Comparison of ENCODE assay signal across 19 mouse cellular contexts in genomic region chr3:152756896-152757295, GRCm38 (mm10). TPM values are rescaled to one million over a fixed set of nuclear protein-coding genes. Genes with fewer than 3 reads are reported as not detected.
DNase-seq lines count a peak whose midpoint lies in the region; ATAC-seq and TF ChIP-seq lines count a peak whose summit lies in the region.
"Had no signal": no experiment of that assay in that cellular context is flagged by ENCODE, and none has a peak within 500 bp of the region (broad histone marks: within the 10 kb centered on the region; RNA-seq: fewer than 3 reads in every experiment).

No protein-coding gene starts in this region.

- H3K4me2 ChIP-seq in forebrain, embryonic 11.5 days (ENCODE audit: low read depth, low read length, severe bottlenecking) = no peak overlapping the region
- no peak overlapping the region for H3K4me2 ChIP-seq in limb, embryonic 14.5 days (replicated peaks; ENCODE audit: low read depth, low read length, severe bottlenecking)
- no peak overlapping the region for H3K4me2 ChIP-seq in neural tube, embryonic 15.5 days

- H3K4me1 ChIP-seq in forebrain, embryonic 10.5 days = peaks cover 28% of the 10 kb centered on the region
- H3K4me1 ChIP-seq in forebrain, embryonic 11.5 days (replicated peaks; ENCODE audit: control insufficient read depth, insufficient read depth, low read length) = peaks cover 2% of the 10 kb centered on the region; the same call in 1 of the 2 replicates
- H3K4me1 ChIP-seq in limb, embryonic 14.5 days (ENCODE audit: control insufficient read depth, insufficient read depth, low read length) = peaks cover 11% of the 10 kb centered on the region
- peaks cover 20% of the 10 kb centered on the region for H3K4me1 ChIP-seq in limb, embryonic 10.5 days
- H3K4me1 ChIP-seq in testis, adult 2 months (ENCODE audit: control insufficient read depth, insufficient read depth, low read length) = no peaks in the 10 kb centered on the region
- H3K4me1 ChIP-seq in neural tube, embryonic 15.5 days = peaks cover 27% of the 10 kb centered on the region

- no peak for TF ChIP-seq POLR2A in limb, embryonic 14.5 days (IDR thresholded peaks at IDR 0.05; ENCODE audit: borderline replicate concordance, extremely low read depth, insufficient read depth, insufficient read length)
- TF ChIP-seq POLR2A in testis, adult 2 months (IDR thresholded peaks at IDR 0.05; ENCODE audit: control insufficient read depth, low read depth, low read length) = no peak

- H3K9me3 ChIP-seq in forebrain, embryonic 10.5 days = peaks cover 8% of the 10 kb centered on the region; the same call in 1 of the 2 replicates
- H3K9me3 ChIP-seq in forebrain, embryonic 11.5 days (ENCODE audit: control insufficient read depth, low read length) = no peaks in the 10 kb centered on the region; the same call in 1 of the 2 replicates
- H3K9me3 ChIP-seq in limb, embryonic 14.5 days (ENCODE audit: control insufficient read depth, low read length) = no peaks in the 10 kb centered on the region
- H3K9me3 ChIP-seq in limb, embryonic 10.5 days (replicated peaks) = no peaks in the 10 kb centered on the region
- H3K9me3 ChIP-seq in neural tube, embryonic 15.5 days (replicated peaks) = no peaks in the 10 kb centered on the region

- no peak for ATAC-seq in forebrain, embryonic 11.5 days (replicated peaks; ENCODE audit: low FRiP score)
- no peak for ATAC-seq in limb, embryonic 14.5 days (ENCODE audit: low FRiP score, low read depth)
- no peak; the same call in 1 of the 2 replicates for ATAC-seq in neural tube, embryonic 15.5 days (ENCODE audit: low FRiP score)
- no peak for ATAC-seq in CD4-positive, CD25-positive, alpha-beta regulatory T cell, adult 4 months
- ATAC-seq: intestine, postnatal 0 days had no signal

- H3K27ac ChIP-seq in forebrain, embryonic 10.5 days = peak overlapping the region; percentile 75; the same call in 1 of the 2 replicates
- H3K27ac ChIP-seq in forebrain, embryonic 11.5 days (ENCODE audit: low read depth, low read length) = no peak overlapping the region
- no peak overlapping the region for H3K27ac ChIP-seq in limb, embryonic 14.5 days (replicated peaks; ENCODE audit: low read depth, low read length)
- H3K27ac ChIP-seq in limb, embryonic 10.5 days = no peak overlapping the region
- H3K27ac ChIP-seq in testis, adult 2 months (ENCODE audit: control insufficient read depth, insufficient read depth, low read depth, low read length) = peak overlapping the region; percentile 65
- H3K27ac ChIP-seq in neural tube, embryonic 15.5 days (replicated peaks) = 0 out of 2 replicates have a peak overlapping the region, but pooled peaks have one; percentile 10
- H3K27ac ChIP-seq: layer of hippocampus, adult 2 months had no signal

- TF ChIP-seq CTCF in testis, adult 2 months (IDR thresholded peaks at IDR 0.05; ENCODE audit: control insufficient read depth, insufficient read depth, insufficient replicate concordance, low read depth, low read length) = no peak

- DNase-seq in forebrain, embryonic 10.5 days (ENCODE audit: extremely low spot score, low spot score) = no peak
- DNase-seq in forebrain, embryonic 11.5 days (ENCODE audit: low spot score) = no peak
- DNase-seq in limb, embryonic 14.5 days (ENCODE audit: low spot score) = peak; percentile 30
- no peak for DNase-seq in limb, embryonic 10.5 days (ENCODE audit: low spot score)
- no peak for DNase-seq in testis, postnatal 10 days (ENCODE audit: low spot score)
- DNase-seq: adrenal gland, adult 2 months; cerebellum, adult 11 months; cerebellum, postnatal 14 days; gastrocnemius, postnatal 10 days; kidney, postnatal 10 days; left cerebral cortex, postnatal 4 days; retina, postnatal 1 day; right cerebral cortex, postnatal 4 days had no signal

- peaks cover 9% of the 10 kb centered on the region for H3K36me3 ChIP-seq in forebrain, embryonic 10.5 days (replicated peaks)
- no peaks in the 10 kb centered on the region for H3K36me3 ChIP-seq in forebrain, embryonic 11.5 days (ENCODE audit: control insufficient read depth, insufficient read depth, low read length)
- H3K36me3 ChIP-seq in limb, embryonic 14.5 days (ENCODE audit: control insufficient read depth, insufficient read depth, low read length) = peaks cover 7% of the 10 kb centered on the region; the same call in 1 of the 2 replicates
- peaks cover 9% of the 10 kb centered on the region for H3K36me3 ChIP-seq in limb, embryonic 10.5 days
- no peaks in the 10 kb centered on the region; the same call in 1 of the 2 replicates for H3K36me3 ChIP-seq in testis, adult 2 months (ENCODE audit: control insufficient read depth, insufficient read depth, low read length)
- H3K36me3 ChIP-seq in neural tube, embryonic 15.5 days = 0 out of 2 replicates have a peak, but pooled peaks cover 4% of the 10 kb centered on the region

- 60% methylated on average over 2 of the region's 2 CpGs for WGBS in forebrain, embryonic 10.5 days
- 52% methylated on average over 2 of the region's 2 CpGs for WGBS in forebrain, embryonic 11.5 days
- 50% methylated on average over 2 of the region's 2 CpGs for WGBS in limb, embryonic 14.5 days
- WGBS in limb, embryonic 10.5 days = 76% methylated on average over 2 of the region's 2 CpGs
- WGBS in neural tube, embryonic 15.5 days = 37% methylated on average over 2 of the region's 2 CpGs

- no peak overlapping the region for H3K4me3 ChIP-seq in forebrain, embryonic 10.5 days
- H3K4me3 ChIP-seq in forebrain, embryonic 11.5 days (ENCODE audit: low read depth, low read length) = no peak overlapping the region
- H3K4me3 ChIP-seq in limb, embryonic 14.5 days (replicated peaks; ENCODE audit: low read length) = no peak overlapping the region
- H3K4me3 ChIP-seq in limb, embryonic 10.5 days = no peak overlapping the region
- H3K4me3 ChIP-seq in testis, adult 2 months (ENCODE audit: control insufficient read depth, low read depth, low read length) = no peak overlapping the region
- H3K4me3 ChIP-seq in neural tube, embryonic 15.5 days (replicated peaks) = no peak overlapping the region
- H3K4me3 ChIP-seq: layer of hippocampus, adult 2 months had no signal

- no peaks in the 10 kb centered on the region for H3K27me3 ChIP-seq in forebrain, embryonic 10.5 days (ENCODE audit: poor library complexity, severe bottlenecking)
- H3K27me3 ChIP-seq in forebrain, embryonic 11.5 days (ENCODE audit: control insufficient read depth, insufficient read depth, low read length) = no peaks in the 10 kb centered on the region
- H3K27me3 ChIP-seq in limb, embryonic 14.5 days (ENCODE audit: control insufficient read depth, insufficient read depth, low read length) = no peaks in the 10 kb centered on the region
- no peaks in the 10 kb centered on the region for H3K27me3 ChIP-seq in limb, embryonic 10.5 days (ENCODE audit: low read depth, poor library complexity, severe bottlenecking)
- no peaks in the 10 kb centered on the region for H3K27me3 ChIP-seq in testis, adult 2 months (ENCODE audit: control insufficient read depth, insufficient read depth, low read length)
- no peaks in the 10 kb centered on the region for H3K27me3 ChIP-seq in neural tube, embryonic 15.5 days (replicated peaks)
- H3K27me3 ChIP-seq: CH12.LX had no signal

- no peak overlapping the region for H3K9ac ChIP-seq in forebrain, embryonic 11.5 days (ENCODE audit: low read length)
- no peak overlapping the region for H3K9ac ChIP-seq in limb, embryonic 14.5 days (ENCODE audit: low read depth, low read length, severe bottlenecking)
- no peak overlapping the region for H3K9ac ChIP-seq in neural tube, embryonic 15.5 days (replicated peaks)

RNA-seq across cellular contexts. Expression of gene Pigk, which starts 43.0 kb away (rescaled TPM):
- polyA plus RNA-seq in forebrain, embryonic 10.5 days (2016; fragmentation: Nextera tagmentation; extraction: Ambion mirVana) = 31.9 and 38.4 TPM in 2 replicates
- 31.0 and 36.3 TPM in 2 replicates for polyA plus RNA-seq in forebrain, embryonic 11.5 days (2014; fragmentation: Nextera tagmentation; extraction: Ambion mirVana)
- 17.3 and 20.4 TPM in 2 replicates for polyA plus RNA-seq in limb, embryonic 14.5 days (2012; rRNA removed)
- 53.1 and 61.7 TPM in 2 replicates for polyA plus RNA-seq in limb, embryonic 14.5 days (2014; fragmentation: Nextera tagmentation; extraction: Ambion mirVana)
- 39.5 and 40.2 TPM in 2 replicates for polyA plus RNA-seq in limb, embryonic 10.5 days (2016; fragmentation: Nextera tagmentation; extraction: Ambion mirVana)
- polyA plus RNA-seq in testis, adult 2 months (2012; rRNA removed) = 23.9 and 34.6 TPM in 2 replicates
- polyA plus RNA-seq in neural tube, embryonic 15.5 days (2015; fragmentation: Nextera tagmentation; extraction: Ambion mirVana) = 47.2 and 56.7 TPM in 2 replicates
- polyA plus RNA-seq in CD4-positive, CD25-positive, alpha-beta regulatory T cell, adult 4 months (2017; shearing (Covaris generic)) = 10 to 100 TPM; 51.1 to 60.6 TPM

Comparison
In these comparisons a context has a peak if more than half of its experiments do, and no peak if none do; other contexts are left out.
1. H3K27ac ChIP-seq: peak in forebrain, embryonic 10.5 days (single experiment), testis, adult 2 months (single experiment) and neural tube, embryonic 15.5 days (single experiment); none in forebrain, embryonic 11.5 days (single experiment), limb, embryonic 14.5 days (single experiment) and limb, embryonic 10.5 days (single experiment).